Mouse (Mus musculus) MEL (cell line): ENCODE results near the gene Acnat1. TPM values are rescaled to one million over a fixed set of nuclear protein-coding genes. Genes with fewer than 3 reads are reported as not detected.
A peak's percentile ranks its signal among the peaks of the same experiment; 100 is the strongest.

ENCODE experiments used
- DNase-seq: peaks from one replicate; pipeline ENCODE4 v3.0.0; 2011; ENCODE audit warnings: low read depth, low spot score
- H3K27ac ChIP-seq: 2 replicates; pipeline ENCODE4 v1.5.1; 2012; ENCODE audit warnings: low read depth, mild to moderate bottlenecking, control low read depth, low read length, moderate library complexity; ENCODE audit not compliant: control insufficient read depth
- H3K27me3 ChIP-seq, 2 experiments: fragments of 150-350 bp in 1 of 2; sonication (generic) in 1 of 2; 2 replicates each; pipeline ENCODE4 v1.6.1; 2012; ENCODE audit warnings: low read length in 2 of 2, mild to moderate bottlenecking in 2 of 2, improper control_type of control experiment in 1 of 2, moderate library complexity in 1 of 2; ENCODE audit not compliant: insufficient read depth in 2 of 2, control insufficient read depth in 1 of 2
- H3K36me3 ChIP-seq, 2 experiments: 2 replicates each; pipeline ENCODE4 v1.6.1; 2012 to 2014; ENCODE audit warnings: low read length in 2 of 2, improper control_type of control experiment in 1 of 2, inconsistent platforms in 1 of 2, mild to moderate bottlenecking in 1 of 2; ENCODE audit not compliant: insufficient read depth in 2 of 2, control insufficient read depth in 1 of 2
- H3K4me1 ChIP-seq, 2 experiments: fragments of 150-350 bp in 1 of 2; sonication (generic) in 1 of 2; 2 replicates each; pipeline ENCODE4 v1.6.1; 2012; ENCODE audit warnings: low read length in 2 of 2, improper control_type of control experiment in 1 of 2, mild to moderate bottlenecking in 1 of 2; ENCODE audit not compliant: insufficient read depth in 2 of 2, control insufficient read depth in 1 of 2
- H3K4me3 ChIP-seq, 2 experiments: fragments of 150-350 bp in 1 of 2; sonication (generic) in 1 of 2; 2 replicates each; pipeline ENCODE4 v1.5.1; 2012; ENCODE audit warnings: low read depth in 2 of 2, low read length in 2 of 2, mild to moderate bottlenecking in 2 of 2, moderate library complexity in 2 of 2, control low read depth in 1 of 2, improper control_type of control experiment in 1 of 2; ENCODE audit not compliant: control insufficient read depth in 1 of 2, insufficient read depth in 1 of 2
- H3K79me2 ChIP-seq: 2 replicates; pipeline ENCODE4 v1.6.1; 2012; ENCODE audit warnings: mild to moderate bottlenecking, low read length, moderate library complexity; ENCODE audit not compliant: control insufficient read depth, poor library complexity, insufficient read depth
- H3K9ac ChIP-seq: 2 replicates; pipeline ENCODE4 v1.6.1; 2012; ENCODE audit warnings: low read depth, mild to moderate bottlenecking, control low read depth, low read length, moderate library complexity; ENCODE audit not compliant: control insufficient read depth, poor library complexity, severe bottlenecking
- H3K9me3 ChIP-seq: fragments of 150-350 bp; sonication (generic); replicated peaks from 2 replicates; pipeline ENCODE4 v1.6.1; 2012; ENCODE audit warnings: mild to moderate bottlenecking, low read length, improper control_type of control experiment, moderate library complexity; ENCODE audit not compliant: insufficient read depth
- CHD1 ChIP-seq: IDR thresholded peaks from 2 replicates; pipeline ENCODE4 v1.6.1; 2012; ENCODE audit warnings: low read depth, mild to moderate bottlenecking, inconsistent platforms, low read length, improper control_type of control experiment
- CTCF ChIP-seq, 3 experiments: IDR thresholded peaks in 2 of 3; conservative IDR thresholded peaks in 1 of 3; 2 replicates each; pipeline ENCODE4 v1.5.1; 2011 to 2012; ENCODE audit warnings: low read length in 3 of 3, low read depth in 2 of 3, mild to moderate bottlenecking in 2 of 3, improper control_type of control experiment in 1 of 3, inconsistent platforms in 1 of 3, mixed read lengths in 1 of 3, moderate library complexity in 1 of 3; ENCODE audit not compliant: control insufficient read depth in 1 of 3, insufficient read depth in 1 of 3, poor library complexity in 1 of 3, severe bottlenecking in 1 of 3
- ELF1 ChIP-seq: IDR thresholded peaks from 2 replicates; pipeline ENCODE4 v1.6.1; 2014; ENCODE audit warnings: low read depth, mild to moderate bottlenecking, inconsistent platforms, low read length, improper control_type of control experiment, moderate library complexity
- EP300 ChIP-seq, 2 experiments: IDR thresholded peaks; 2 replicates each; pipeline ENCODE4 v1.6.1; 2011; ENCODE audit warnings: improper control_type of control experiment in 2 of 2, low read length in 2 of 2, low read depth in 1 of 2, mild to moderate bottlenecking in 1 of 2
- GABPA ChIP-seq: IDR thresholded peaks from 2 replicates; pipeline ENCODE4 v1.6.1; 2012; ENCODE audit warnings: low read depth, mild to moderate bottlenecking, inconsistent platforms, low read length, improper control_type of control experiment, moderate library complexity
- GATA1 ChIP-seq: IDR thresholded peaks from 2 replicates; pipeline ENCODE4 v1.6.1; 2011; ENCODE audit warnings: low read depth, low read length, improper control_type of control experiment
- HCFC1 ChIP-seq: IDR thresholded peaks from 2 replicates; pipeline ENCODE4 v1.6.1; 2012; ENCODE audit warnings: low read depth, mild to moderate bottlenecking, inconsistent platforms, low read length, improper control_type of control experiment, moderate library complexity
- KAT2A ChIP-seq: conservative IDR thresholded peaks from 2 replicates; pipeline ENCODE4 v1.6.1; 2012; ENCODE audit warnings: low read depth, low read length, improper control_type of control experiment, inconsistent platforms
- MAFK ChIP-seq: IDR thresholded peaks from 2 replicates; pipeline ENCODE4 v1.6.1; 2011; ENCODE audit warnings: low read depth, mild to moderate bottlenecking, low read length, improper control_type of control experiment, borderline replicate concordance
- NELFE ChIP-seq: IDR thresholded peaks from 2 replicates; pipeline ENCODE4 v1.6.1; 2011; ENCODE audit warnings: low read depth, low read length, improper control_type of control experiment
- NRF1 ChIP-seq: IDR thresholded peaks from 2 replicates; pipeline ENCODE4 v1.6.1; 2014; ENCODE audit warnings: low read depth, mild to moderate bottlenecking, inconsistent platforms, low read length, improper control_type of control experiment, moderate library complexity; ENCODE audit not compliant: poor library complexity, insufficient read depth, severe bottlenecking
- POLR2AphosphoS2 ChIP-seq: IDR thresholded peaks from 2 replicates; pipeline ENCODE4 v1.6.1; 2011; ENCODE audit warnings: low read length, improper control_type of control experiment
- RAD21 ChIP-seq: IDR thresholded peaks from 2 replicates; pipeline ENCODE4 v1.6.1; 2011; ENCODE audit warnings: mild to moderate bottlenecking, low read depth, low read length, improper control_type of control experiment
- SMC3 ChIP-seq: IDR thresholded peaks from 2 replicates; pipeline ENCODE4 v1.6.1; 2011; ENCODE audit warnings: low read depth, low read length, improper control_type of control experiment
- TCF12 ChIP-seq: IDR thresholded peaks from 2 replicates; pipeline ENCODE4 v1.6.1; 2014; ENCODE audit warnings: low read depth, mild to moderate bottlenecking, inconsistent platforms, low read length, improper control_type of control experiment, moderate library complexity
- UBTF ChIP-seq: IDR thresholded peaks from 2 replicates; pipeline ENCODE4 v1.6.1; 2012; ENCODE audit warnings: low read depth, mild to moderate bottlenecking, inconsistent platforms, low read length, improper control_type of control experiment, moderate library complexity, borderline replicate concordance; ENCODE audit not compliant: insufficient read depth
- ZC3H11A ChIP-seq: IDR thresholded peaks from 2 replicates; pipeline ENCODE4 v1.6.1; 2012; ENCODE audit warnings: low read depth, mild to moderate bottlenecking, inconsistent platforms, low read length, improper control_type of control experiment
- polyA plus RNA-seq, 2 experiments: library from polyadenylated mRNA; stranded (reverse) in 1 of 2; unstranded in 1 of 2; fragments of >175 nt in 1 of 2; fragments of >200 nt in 1 of 2; gene quantifications; 2 replicates each; pipeline versions ENCODE4 v1.2.1 to v1.2.4; 2012; ENCODE audit warnings: low replicate concordance in 2 of 2, low read depth in 1 of 2; ENCODE audit not compliant: insufficient read length in 2 of 2, insufficient read depth in 1 of 2, missing spikeins in 1 of 2
- total RNA-seq: library from RNA; depleted of rRNA; stranded (reverse); fragments of 300-350 nt; gene quantifications from 2 replicates; pipeline ENCODE4 v1.2.3, GENCODE M21; 2012

Acnat1 gene
- total and polyA plus RNA-seq, 3 experiments, result not detected

- TF ChIP-seq RAD21 (no peak), ELF1 (peak; percentile 99), GABPA (no peak), POLR2AphosphoS2 (peak; percentile 83; the same call in 1 of the 2 replicates), UBTF (no peak), KAT2A (peak; percentile 99), GATA1 (no peak), MAFK (no peak), TCF12 (peak; percentile 60; the same call in 1 of the 2 replicates), NRF1 (peak; percentile 43; the same call in 1 of the 2 replicates)
Measured at GRCm38 (mm10) chr4:49520572-49521340, 47.0 kb upstream of the Acnat1 start, which contains the start of the genes Mrpl50 and Zfp189 (continued).

DNA sequence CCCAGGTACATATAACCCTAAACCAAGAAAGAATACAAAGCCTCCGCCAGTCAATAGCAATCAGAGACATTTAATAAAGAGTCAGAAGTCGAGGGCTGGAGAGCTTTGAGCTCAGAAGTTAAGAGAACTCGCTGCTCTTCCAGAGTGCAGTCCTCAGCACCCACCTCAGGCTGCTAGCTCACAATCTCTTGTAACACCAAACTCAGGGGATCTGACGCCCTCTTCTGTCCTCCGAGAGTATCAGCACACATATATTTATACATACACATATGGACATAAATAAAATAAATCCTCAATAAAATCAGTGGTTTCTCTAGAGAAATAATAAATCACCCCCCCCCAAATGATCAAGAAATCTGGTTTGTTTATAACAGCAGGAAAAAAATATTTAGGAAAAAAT, 45.8 kb upstream of the Acnat1 start:
- peak; percentile 32 for TF ChIP-seq RAD21
- TF ChIP-seq ZC3H11A, result 0 out of 2 replicates have a peak, but pooled peaks have one; percentile 17
- no peak for TF ChIP-seq HCFC1
- no peak for TF ChIP-seq UBTF
- peak; percentile 38 for TF ChIP-seq SMC3
- TF ChIP-seq CTCF (IDR thresholded peaks at IDR 0.05 in 2 of 3, conservative IDR thresholded peaks at IDR 0.05 in 1 of 3; ENCODE audit: control insufficient read depth in 1 of 3, insufficient read depth in 1 of 3, low read depth in 2 of 3, low read length in 3 of 3, poor library complexity in 1 of 3, severe bottlenecking in 1 of 3), result peak in 2 of 3 experiments; percentile 24 to 50; a peak in 3 of 6 replicates
- Histone ChIP-seq H3K4me3 (peak overlapping the region; percentile 38 to 80; a peak in 3 of 4 replicates), H3K9ac (peak overlapping the region; percentile 81), H3K4me1 (peaks cover 5 to 16% of the 10 kb centered on the region in 2 experiments; a peak in 3 of 4 replicates), H3K79me2 (peaks cover 46% of the 10 kb centered on the region), H3K27me3 (no peaks in the 10 kb centered on the region), H3K9me3 (no peaks in the 10 kb centered on the region), H3K27ac (no peak overlapping the region), H3K36me3 (peaks cover 0 to 21% of the 10 kb centered on the region in 2 experiments; a peak in 3 of 4 replicates)
- peak; percentile 76 for DNase-seq

- no peak overlapping the region for H3K9ac ChIP-seq
- H3K36me3 ChIP-seq, result peaks cover 2 to 13% of the 10 kb centered on the region in 2 experiments
- H3K4me1 ChIP-seq, result peaks cover 2 to 9% of the 10 kb centered on the region in 2 experiments; a peak in 2 of 4 replicates
- H3K27me3 ChIP-seq, result no peaks in the 10 kb centered on the region
- no peak overlapping the region for H3K4me3 ChIP-seq
- peaks cover 29% of the 10 kb centered on the region for H3K79me2 ChIP-seq
- TF ChIP-seq EP300 (IDR thresholded peaks at IDR 0.05; ENCODE audit: low read depth in 1 of 2, low read length in 2 of 2) (no peak), NELFE (no peak), GATA1 (no peak), POLR2AphosphoS2 (no peak), CHD1 (no peak)
- no peak overlapping the region for H3K27ac ChIP-seq
- no peak for DNase-seq
- no peaks in the 10 kb centered on the region for H3K9me3 ChIP-seq
Measured at GRCm38 (mm10) chr4:49514441-49514840, 40.7 kb upstream of the Acnat1 start.
